Mouse (Mus musculus) kidney, adult 2 months (tissue): ENCODE data around the gene Sash1. TPM values are rescaled to one million over a fixed set of nuclear protein-coding genes. Genes with fewer than 3 reads are reported as not detected.

Experiments
- DNase-seq: peaks from one replicate; pipeline ENCODE4 v3.0.0; 2021
- H3K27ac ChIP-seq: fragments of 200-500 bp; 2 replicates; pipeline ENCODE4 v1.5.1; 2012; ENCODE audit warnings: low read depth, low read length, control low read depth, inconsistent platforms; ENCODE audit not compliant: insufficient read depth
- H3K27me3 ChIP-seq: fragments of 200-500 bp; replicated peaks from 2 replicates; pipeline ENCODE4 v1.6.1; 2012; ENCODE audit warnings: mild to moderate bottlenecking, moderate library complexity, low read length, inconsistent platforms; ENCODE audit not compliant: control insufficient read depth, insufficient read depth
- H3K36me3 ChIP-seq: fragments of 200-500 bp; 2 replicates; pipeline ENCODE4 v1.6.1; 2012; ENCODE audit warnings: mild to moderate bottlenecking, moderate library complexity, low read length, inconsistent platforms; ENCODE audit not compliant: control insufficient read depth, insufficient read depth
- H3K4me1 ChIP-seq: fragments of 200-500 bp; 2 replicates; pipeline ENCODE4 v1.6.1; 2011; ENCODE audit warnings: low read length; ENCODE audit not compliant: control insufficient read depth, insufficient read depth
- H3K4me3 ChIP-seq: fragments of 200-500 bp; 2 replicates; pipeline ENCODE4 v1.5.1; 2011; ENCODE audit warnings: mild to moderate bottlenecking, low read depth, low read length, control low read depth; ENCODE audit not compliant: insufficient read depth
- CTCF ChIP-seq: fragments of 200-500 bp; conservative IDR thresholded peaks from 2 replicates; pipeline ENCODE4 v1.5.1; 2011; ENCODE audit warnings: low read depth, mild to moderate bottlenecking, control low read depth, low read length, moderate library complexity, mixed read lengths; ENCODE audit not compliant: insufficient read depth, insufficient read length
- POLR2A ChIP-seq: fragments of 200-500 bp; IDR thresholded peaks from one replicate; pipeline ENCODE4 v1.6.1; 2011; ENCODE audit warnings: low read depth, low read length, control low read depth
- WGBS: fragments of 180-500 bp; shearing (Covaris S2); methylation state at CpG from one replicate; pipeline ENCODE4 v1.1.7; 2018; 5-methylcytosine and 5-hydroxymethylcytosine counted together
- polyA plus RNA-seq: library from polyadenylated mRNA; depleted of rRNA; stranded (reverse); fragments of >200 nt; gene quantifications from 2 replicates; pipeline ENCODE4 v1.2.3, GENCODE M21; 2012

Gene Sash1
- polyA plus RNA-seq, 1 experiment, result 13.5 TPM

- peak overlapping the region; percentile 22; the same call in 1 of the 2 replicates for H3K4me3 ChIP-seq
- WGBS, result 49% methylated on average over 5 of the region's 5 CpGs
- peaks cover 7% of the 10 kb centered on the region for H3K4me1 ChIP-seq
- H3K36me3 ChIP-seq, result no peaks in the 10 kb centered on the region
- H3K27ac ChIP-seq, result peak overlapping the region; percentile 52
- TF ChIP-seq CTCF (no peak), POLR2A (no peak)
- H3K27me3 ChIP-seq, result no peaks in the 10 kb centered on the region
- DNase-seq, result no peak
Observed at GRCm38 (mm10) chr10:8884565-8884964, 1.3 kb downstream of the Sash1 start.

DNA sequence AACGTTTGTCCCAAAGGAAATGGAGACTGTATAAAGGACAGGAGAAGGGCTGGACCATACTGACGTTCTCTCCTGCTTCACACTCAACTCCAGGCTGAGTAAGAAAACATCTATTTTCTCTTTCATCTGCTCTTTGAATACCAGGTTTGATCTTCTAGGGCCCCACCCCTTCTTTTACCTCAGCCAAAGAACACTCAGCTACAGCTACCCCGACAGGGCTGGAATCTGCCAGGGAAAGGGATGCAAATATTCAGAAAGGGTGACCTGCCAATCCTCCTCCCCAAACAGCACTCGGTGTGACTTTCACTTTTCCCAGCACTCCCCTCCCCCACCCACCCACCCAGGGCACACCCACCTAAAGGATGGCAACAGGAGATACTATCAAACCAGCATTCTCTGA lies 2.2 kb downstream of the Sash1 start:
- peak overlapping the region; percentile 24 for H3K4me3 ChIP-seq
- WGBS, result 9% methylated on average over 4 of the region's 4 CpGs
- TF ChIP-seq CTCF, result no peak
- no peak for TF ChIP-seq POLR2A
- H3K27ac ChIP-seq, result peak overlapping the region; percentile 16; the same call in 1 of the 2 replicates
- H3K36me3 ChIP-seq, result no peaks in the 10 kb centered on the region
- DNase-seq, result no peak
- H3K4me1 ChIP-seq, result peaks cover 7% of the 10 kb centered on the region
- no peaks in the 10 kb centered on the region for H3K27me3 ChIP-seq

- Histone ChIP-seq H3K4me1 (peaks cover 7% of the 10 kb centered on the region), H3K27me3 (no peaks in the 10 kb centered on the region), H3K36me3 (no peaks in the 10 kb centered on the region), H3K4me3 (no peak overlapping the region), H3K27ac (no peak overlapping the region)
- WGBS, result 61% methylated on average over 2 of the region's 2 CpGs
- DNase-seq, result no peak
- TF ChIP-seq POLR2A, result no peak
- TF ChIP-seq CTCF, result no peak
Observed at GRCm38 (mm10) chr10:8881736-8882135, 4.1 kb downstream of the Sash1 start.

DNA sequence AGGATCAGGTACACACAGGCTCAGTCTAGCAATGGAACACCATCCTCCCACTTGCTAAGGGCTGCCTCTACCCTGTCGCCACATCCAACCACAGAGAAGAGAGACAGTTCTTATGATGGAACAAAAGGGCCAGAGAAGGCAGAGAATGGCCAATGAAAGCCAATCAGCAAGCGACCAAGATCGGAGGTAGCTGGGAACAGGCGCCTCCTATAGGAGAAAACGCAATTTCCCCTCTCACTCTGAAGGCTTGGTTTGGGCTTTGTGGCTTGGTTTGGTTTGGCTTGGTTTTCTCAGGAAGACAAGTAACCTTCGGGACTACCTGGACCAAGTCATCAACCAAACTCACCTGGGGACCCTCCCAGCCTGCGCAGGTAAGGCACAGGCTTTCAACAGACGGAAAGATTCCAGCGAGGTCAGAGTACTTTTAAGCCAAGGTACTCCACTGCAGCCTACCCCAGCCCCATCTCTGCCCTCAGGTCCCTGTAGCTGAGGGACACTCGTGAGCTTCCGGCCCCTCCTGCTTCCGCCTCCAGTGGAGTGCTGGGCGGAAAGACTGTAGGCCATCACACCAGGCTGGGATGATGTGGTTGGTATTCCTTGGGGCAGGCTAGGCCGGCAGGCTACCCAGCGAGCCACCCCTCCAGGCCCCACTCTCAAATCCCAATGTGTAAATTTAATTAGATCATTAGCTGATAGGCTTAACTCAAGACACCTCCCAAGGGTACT lies 4.8 kb downstream of the Sash1 start:
- WGBS, result 90% methylated on average over 15 of the region's 15 CpGs
- H3K4me1 ChIP-seq, result peaks cover 7% of the 10 kb centered on the region
- DNase-seq, result no peak
- H3K27me3 ChIP-seq, result no peaks in the 10 kb centered on the region
- H3K4me3 ChIP-seq, result no peak overlapping the region
- H3K27ac ChIP-seq, result no peak overlapping the region
- TF ChIP-seq POLR2A, result no peak
- no peak for TF ChIP-seq CTCF
- no peaks in the 10 kb centered on the region for H3K36me3 ChIP-seq

DNA sequence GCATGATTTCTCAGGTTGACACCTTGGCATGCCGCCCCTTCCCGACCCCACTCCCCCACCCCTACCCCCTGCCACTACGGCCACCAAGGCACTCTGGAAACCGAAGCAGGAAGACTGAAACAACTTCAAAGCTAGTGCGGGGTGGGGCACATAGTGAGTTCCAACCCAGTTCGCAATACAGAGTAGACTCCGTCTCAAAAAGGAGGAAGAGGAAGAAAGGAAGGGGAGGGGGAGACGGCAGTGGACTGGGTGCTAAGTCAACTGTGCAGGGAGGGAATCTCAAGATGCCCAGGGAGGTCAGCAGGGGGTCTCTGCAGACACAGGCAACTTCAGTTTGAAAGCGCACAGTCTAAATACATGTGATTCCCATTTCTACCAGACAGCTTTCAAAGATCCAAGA lies 7.0 kb downstream of the Sash1 start:
- TF ChIP-seq CTCF, result no peak
- TF ChIP-seq POLR2A, result no peak
- WGBS, result 40% methylated on average over 9 of the region's 9 CpGs
- H3K4me3 ChIP-seq, result no peak overlapping the region

DNA sequence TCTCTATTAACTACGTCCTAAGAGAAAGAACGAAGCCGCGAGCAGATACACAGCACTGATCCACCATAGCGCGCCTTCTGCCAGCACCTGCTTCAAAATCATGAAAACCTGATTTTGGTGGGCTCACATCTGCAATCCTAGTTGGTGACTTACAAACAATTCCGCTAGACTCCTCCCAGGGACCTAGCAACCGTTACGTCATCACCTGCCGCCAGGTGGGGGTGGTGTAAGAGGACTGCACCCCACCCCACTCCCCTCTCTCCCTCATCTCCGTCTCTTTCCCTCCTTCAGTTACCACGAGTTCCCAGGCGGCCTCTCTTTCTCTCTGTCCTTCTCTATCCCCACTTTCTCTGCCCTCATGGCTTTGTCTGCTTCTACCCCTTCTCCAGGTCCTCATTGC lies 7.5 kb downstream of the Sash1 start:
- H3K4me1 ChIP-seq, result peaks cover 13% of the 10 kb centered on the region
- no peak overlapping the region for H3K27ac ChIP-seq
- WGBS, result 92% methylated on average over 13 of the region's 13 CpGs
- H3K4me3 ChIP-seq, result no peak overlapping the region
- no peaks in the 10 kb centered on the region for H3K27me3 ChIP-seq
- DNase-seq, result no peak
- TF ChIP-seq CTCF (no peak), POLR2A (no peak)
- H3K36me3 ChIP-seq, result no peaks in the 10 kb centered on the region

More for the DNA sequence above, 7.0 kb downstream of the Sash1 start:
- Histone ChIP-seq H3K36me3 (no peaks in the 10 kb centered on the region), H3K27ac (no peak overlapping the region), H3K4me1 (peaks cover 11% of the 10 kb centered on the region), H3K27me3 (no peaks in the 10 kb centered on the region)
- no peak for DNase-seq

- peak; percentile 73 for DNase-seq
- H3K27ac ChIP-seq, result peak overlapping the region; percentile 72
- no peaks in the 10 kb centered on the region for H3K27me3 ChIP-seq
- H3K36me3 ChIP-seq, result no peaks in the 10 kb centered on the region
- H3K4me3 ChIP-seq, result no peak overlapping the region
- TF ChIP-seq CTCF (no peak), POLR2A (no peak)
- WGBS, result 30% methylated on average over 7 of the region's 7 CpGs
- peaks cover 11% of the 10 kb centered on the region for H3K4me1 ChIP-seq
Observed at GRCm38 (mm10) chr10:8873631-8874370, 12.1 kb downstream of the Sash1 start.
